ENCODE assay signal across 30 mouse cellular contexts in the genomic region with DNA sequence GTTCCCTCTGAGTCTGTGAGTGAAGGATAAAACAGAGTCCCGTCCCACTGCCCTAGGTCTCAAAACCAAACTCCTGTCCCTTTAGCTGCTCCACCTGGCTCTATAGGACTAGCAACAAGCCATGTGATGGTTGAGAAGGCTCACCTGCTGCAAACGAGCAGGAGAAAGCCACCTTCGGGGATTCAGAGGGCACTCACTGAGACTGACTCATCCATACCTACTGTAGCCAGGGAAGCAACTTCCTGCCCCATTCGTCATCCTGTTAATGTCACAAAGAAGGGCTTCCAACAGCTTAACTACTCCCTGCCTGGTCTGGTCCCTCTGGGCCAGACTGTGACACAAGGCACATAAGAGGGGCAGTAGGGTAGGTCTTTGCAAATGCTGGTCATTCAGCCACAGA. TPM values are rescaled to one million over a fixed set of nuclear protein-coding genes. Genes with fewer than 3 reads are reported as not detected.
"Had no signal": no experiment of that assay in that cellular context is flagged by ENCODE, and none has a peak within 500 bp of the region (broad histone marks: within the 10 kb centered on the region; RNA-seq: fewer than 3 reads in every experiment).

No protein-coding gene starts in this region.

- H3K4me3 ChIP-seq: embryonic facial prominence, embryonic 10.5 days; embryonic facial prominence, embryonic 12.5 days; embryonic facial prominence, embryonic 13.5 days; embryonic facial prominence, embryonic 15.5 days; erythroblast, embryonic 14.5 days; forebrain, embryonic 10.5 days; forebrain, embryonic 12.5 days; forebrain, embryonic 13.5 days; forebrain, embryonic 15.5 days; gastrocnemius, adult 2 months; heart, adult 2 months; heart, embryonic 10.5 days; heart, embryonic 12.5 days had no signal

- ATAC-seq: forebrain, embryonic 13.5 days; forebrain, embryonic 14.5 days; forebrain, embryonic 15.5 days; forebrain, embryonic 16.5 days; forebrain, postnatal 0 days had no signal

- H3K27ac ChIP-seq: embryonic facial prominence, embryonic 10.5 days; embryonic facial prominence, embryonic 12.5 days; embryonic facial prominence, embryonic 13.5 days; embryonic facial prominence, embryonic 15.5 days; forebrain, embryonic 10.5 days; forebrain, embryonic 12.5 days; forebrain, embryonic 13.5 days; forebrain, embryonic 15.5 days; gastrocnemius, adult 2 months; heart, adult 2 months; heart, embryonic 10.5 days had no signal

- DNase-seq: cerebellum, postnatal 14 days; cerebellum, postnatal 36 days; embryo, embryonic 11 days; forebrain, postnatal 0 days; gastrocnemius, adult 2 months; gastrocnemius, postnatal 10 days; gastrocnemius, postnatal 14 days; gastrocnemius, postnatal 25 days; gastrocnemius, postnatal 36 days; heart, adult 11 months; heart, adult 18-20 months; heart, adult 2 months had no signal

- H3K27me3 ChIP-seq: embryonic facial prominence, embryonic 12.5 days; forebrain, embryonic 12.5 days; forebrain, embryonic 13.5 days; forebrain, embryonic 15.5 days had no signal

RNA-seq across cellular contexts. Expression of a gene that starts 25.5 kb away (rescaled TPM):
- polyA plus RNA-seq: cortical plate, adult 2 months; embryonic facial prominence, embryonic 10.5 days; embryonic facial prominence, embryonic 11.5 days; embryonic facial prominence, embryonic 12.5 days; embryonic facial prominence, embryonic 13.5 days; embryonic facial prominence, embryonic 14.5 days; embryonic facial prominence, embryonic 15.5 days; erythroblast, embryonic 14.5 days; forebrain, embryonic 10.5 days; forebrain, embryonic 11.5 days; forebrain, embryonic 12.5 days; forebrain, embryonic 13.5 days; forebrain, embryonic 14.5 days; forebrain, embryonic 15.5 days; forebrain, embryonic 16.5 days; forebrain, postnatal 0 days; heart, adult 2 months; heart, embryonic 10.5 days; heart, embryonic 11.5 days; heart, embryonic 12.5 days had no signal

RNA-seq across cellular contexts. Expression of a gene that starts 51.1 kb away (rescaled TPM):
- polyA plus RNA-seq: heart, adult 2 months had no signal
